Mouse (Mus musculus): ENCODE results near the gene Frmd4b. TPM values are rescaled to one million over a fixed set of nuclear protein-coding genes. Genes with fewer than 3 reads are reported as not detected.

The Frmd4b gene
- polyA plus RNA-seq (2014; fragmentation: Nextera tagmentation; extraction: Ambion mirVana): 16.6 and 17.6 TPM in 2 replicates

GRCm38 (mm10) chr6:97617266-97617743 lies at the start of gene Frmd4b:
Gene Frmd4b (minus strand): TSS chr6:97617541.
- peak within 1 kb of the TSS; percentile 97 for H3K4me2 ChIP-seq (ENCODE audit: low read length)
- H3K27me3 ChIP-seq (ENCODE audit: control insufficient read depth, insufficient read depth, low read length): 0 out of 2 replicates have a peak, but pooled peaks cover 8% of the 10 kb centered on the region
- peak within 1 kb of the TSS; percentile 1 to 42; a peak in 3 of 4 replicates for H3K27ac ChIP-seq (replicated peaks in 1 of 2; ENCODE audit: control insufficient read depth in 1 of 2, insufficient read depth in 1 of 2, low read depth in 2 of 2, low read length in 2 of 2)
- peak within 1 kb of the TSS; percentile 55 to 66 for H3K4me3 ChIP-seq (ENCODE audit: control insufficient read depth in 1 of 2, insufficient read depth in 1 of 2, low read depth in 1 of 2, low read length in 2 of 2)
- no peaks in the 10 kb centered on the region for H3K36me3 ChIP-seq (ENCODE audit: control insufficient read depth, insufficient read depth, low read length)
- H3K9me3 ChIP-seq (ENCODE audit: control insufficient read depth, low read length): no peaks in the 10 kb centered on the region
- peaks cover 4 to 6% of the 10 kb centered on the region in 2 experiments; a peak in 2 of 4 replicates for H3K4me1 ChIP-seq (ENCODE audit: control insufficient read depth in 2 of 2, insufficient read depth in 2 of 2, low read length in 2 of 2)
- H3K9ac ChIP-seq (ENCODE audit: low read length): peak within 1 kb of the TSS; percentile 57
- WGBS: 1% methylated on average over 41 of the region's 42 CpGs
- peak; percentile 76 for ATAC-seq (ENCODE audit: insufficient number of reproducible peaks, insufficient read depth, low FRiP score, low read depth)

- no peak overlapping the region for H3K4me3 ChIP-seq (ENCODE audit: control insufficient read depth in 1 of 2, insufficient read depth in 1 of 2, low read depth in 1 of 2, low read length in 2 of 2)
- 39% methylated on average over 2 of the region's 2 CpGs for WGBS
- no peak overlapping the region for H3K9ac ChIP-seq (ENCODE audit: low read length)
- H3K9me3 ChIP-seq (ENCODE audit: control insufficient read depth, low read length): no peaks in the 10 kb centered on the region
- no peak for ATAC-seq (ENCODE audit: insufficient number of reproducible peaks, insufficient read depth, low FRiP score, low read depth)
- no peaks in the 10 kb centered on the region for H3K36me3 ChIP-seq (ENCODE audit: control insufficient read depth, insufficient read depth, low read length)
- no peak overlapping the region for H3K4me2 ChIP-seq (ENCODE audit: low read length)
- H3K27ac ChIP-seq (replicated peaks in 1 of 2; ENCODE audit: control insufficient read depth in 1 of 2, insufficient read depth in 1 of 2, low read depth in 2 of 2, low read length in 2 of 2): no peak overlapping the region
- H3K27me3 ChIP-seq (ENCODE audit: control insufficient read depth, insufficient read depth, low read length): no peaks in the 10 kb centered on the region
- no peaks in the 10 kb centered on the region for H3K4me1 ChIP-seq (ENCODE audit: control insufficient read depth in 2 of 2, insufficient read depth in 2 of 2, low read length in 2 of 2)
Observed at GRCm38 (mm10) chr6:97666417-97666816, 49.1 kb upstream of the Frmd4b start.

DNA sequence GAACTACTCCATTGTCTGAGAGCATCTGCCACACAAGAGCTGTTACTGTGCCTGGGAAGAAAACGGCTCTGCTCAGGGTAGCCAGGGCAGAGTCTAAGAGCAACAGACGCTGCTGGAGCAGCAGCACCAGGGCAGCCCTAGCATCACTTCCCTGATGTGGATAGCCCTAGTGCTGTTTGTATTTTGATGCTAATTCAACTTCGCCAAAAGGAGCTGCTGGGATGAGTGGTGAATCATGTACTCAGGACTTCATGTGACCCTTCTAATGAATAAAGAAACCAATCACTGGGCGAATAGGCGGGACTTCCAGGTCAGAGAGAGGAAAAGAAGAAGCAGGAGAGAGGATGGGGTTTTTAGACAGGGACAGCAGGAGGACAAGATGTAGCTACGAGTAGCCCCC lies 41.6 kb upstream of the Frmd4b start:
- no peaks in the 10 kb centered on the region for H3K4me1 ChIP-seq (ENCODE audit: control insufficient read depth in 2 of 2, insufficient read depth in 2 of 2, low read length in 2 of 2)
- H3K9ac ChIP-seq (ENCODE audit: low read length): no peak overlapping the region
- H3K27me3 ChIP-seq (ENCODE audit: control insufficient read depth, insufficient read depth, low read length): no peaks in the 10 kb centered on the region
- ATAC-seq (ENCODE audit: insufficient number of reproducible peaks, insufficient read depth, low FRiP score, low read depth): no peak
- H3K27ac ChIP-seq (replicated peaks in 1 of 2; ENCODE audit: control insufficient read depth in 1 of 2, insufficient read depth in 1 of 2, low read depth in 2 of 2, low read length in 2 of 2): no peak overlapping the region
- 77% methylated on average over 6 of the region's 6 CpGs for WGBS
- no peak overlapping the region for H3K4me3 ChIP-seq (ENCODE audit: control insufficient read depth in 1 of 2, insufficient read depth in 1 of 2, low read depth in 1 of 2, low read length in 2 of 2)
- 0 out of 2 replicates have a peak, but pooled peaks cover 4% of the 10 kb centered on the region for H3K9me3 ChIP-seq (ENCODE audit: control insufficient read depth, low read length)
- no peaks in the 10 kb centered on the region for H3K36me3 ChIP-seq (ENCODE audit: control insufficient read depth, insufficient read depth, low read length)
- no peak overlapping the region for H3K4me2 ChIP-seq (ENCODE audit: low read length)

DNA sequence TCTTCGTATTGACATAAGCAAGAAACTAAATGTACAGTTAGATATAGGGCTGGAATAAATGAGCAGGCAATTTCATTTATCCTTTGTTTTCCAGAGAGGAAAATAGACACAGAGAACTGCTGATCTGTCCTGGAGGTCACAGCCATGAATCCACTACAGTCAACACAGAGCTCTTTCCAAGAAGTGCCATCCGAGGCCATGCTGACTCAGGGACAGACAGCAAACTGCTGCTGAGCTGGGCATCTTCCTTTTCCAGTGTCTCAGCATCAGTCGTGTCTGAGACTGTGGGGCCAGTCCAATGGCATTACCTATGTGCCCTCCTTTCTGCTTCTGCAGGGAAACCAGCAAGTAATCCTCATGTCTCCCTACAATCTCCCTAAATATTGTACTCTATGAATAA lies 38.6 kb upstream of the Frmd4b start:
- no peak overlapping the region for H3K27ac ChIP-seq (replicated peaks in 1 of 2; ENCODE audit: control insufficient read depth in 1 of 2, insufficient read depth in 1 of 2, low read depth in 2 of 2, low read length in 2 of 2)
- no peaks in the 10 kb centered on the region for H3K4me1 ChIP-seq (ENCODE audit: control insufficient read depth in 2 of 2, insufficient read depth in 2 of 2, low read length in 2 of 2)
- H3K36me3 ChIP-seq (ENCODE audit: control insufficient read depth, insufficient read depth, low read length): no peaks in the 10 kb centered on the region
- H3K9ac ChIP-seq (ENCODE audit: low read length): no peak overlapping the region
- 0 out of 2 replicates have a peak, but pooled peaks cover 4% of the 10 kb centered on the region for H3K9me3 ChIP-seq (ENCODE audit: control insufficient read depth, low read length)
- no peak overlapping the region for H3K4me2 ChIP-seq (ENCODE audit: low read length)
- no peaks in the 10 kb centered on the region for H3K27me3 ChIP-seq (ENCODE audit: control insufficient read depth, insufficient read depth, low read length)
- WGBS: 70% methylated on average over 3 of the region's 3 CpGs
- no peak overlapping the region for H3K4me3 ChIP-seq (ENCODE audit: control insufficient read depth in 1 of 2, insufficient read depth in 1 of 2, low read depth in 1 of 2, low read length in 2 of 2)
- no peak for ATAC-seq (ENCODE audit: insufficient number of reproducible peaks, insufficient read depth, low FRiP score, low read depth)

DNA sequence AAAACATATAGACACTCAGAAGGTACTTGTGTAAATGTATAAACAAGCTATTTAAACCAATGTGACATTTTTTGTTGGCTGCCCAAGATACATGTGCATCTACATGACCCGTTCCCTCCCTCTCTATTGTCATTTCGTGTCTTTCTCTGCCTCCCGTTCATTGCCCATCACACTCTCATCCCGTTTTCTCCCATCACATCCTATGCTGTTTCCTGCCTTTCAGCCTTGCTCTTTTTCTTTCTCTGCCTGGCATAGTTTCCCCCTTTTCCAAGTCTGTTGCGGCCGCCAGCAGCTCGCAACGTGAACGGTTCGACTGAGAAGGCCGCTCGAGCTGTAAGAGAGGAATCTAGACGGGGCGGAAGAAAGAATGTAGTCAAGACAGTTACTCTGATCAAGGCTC lies 30.2 kb upstream of the Frmd4b start:
- H3K9me3 ChIP-seq (ENCODE audit: control insufficient read depth, low read length): no peaks in the 10 kb centered on the region
- no peaks in the 10 kb centered on the region for H3K36me3 ChIP-seq (ENCODE audit: control insufficient read depth, insufficient read depth, low read length)
- 94% methylated on average over 14 of the region's 14 CpGs for WGBS
- H3K9ac ChIP-seq (ENCODE audit: low read length): no peak overlapping the region
- no peak overlapping the region for H3K27ac ChIP-seq (replicated peaks in 1 of 2; ENCODE audit: control insufficient read depth in 1 of 2, insufficient read depth in 1 of 2, low read depth in 2 of 2, low read length in 2 of 2)
- no peak overlapping the region for H3K4me2 ChIP-seq (ENCODE audit: low read length)
- H3K4me1 ChIP-seq (ENCODE audit: control insufficient read depth in 2 of 2, insufficient read depth in 2 of 2, low read length in 2 of 2): no peaks in the 10 kb centered on the region
- H3K27me3 ChIP-seq (ENCODE audit: control insufficient read depth, insufficient read depth, low read length): no peaks in the 10 kb centered on the region
- no peak overlapping the region for H3K4me3 ChIP-seq (ENCODE audit: control insufficient read depth in 1 of 2, insufficient read depth in 1 of 2, low read depth in 1 of 2, low read length in 2 of 2)
- no peak for ATAC-seq (ENCODE audit: insufficient number of reproducible peaks, insufficient read depth, low FRiP score, low read depth)

- WGBS: 63% methylated on average over 9 of the region's 9 CpGs
- H3K4me3 ChIP-seq (ENCODE audit: control insufficient read depth in 1 of 2, insufficient read depth in 1 of 2, low read depth in 1 of 2, low read length in 2 of 2): no peak overlapping the region
- no peak overlapping the region for H3K9ac ChIP-seq (ENCODE audit: low read length)
- H3K36me3 ChIP-seq (ENCODE audit: control insufficient read depth, insufficient read depth, low read length): no peaks in the 10 kb centered on the region
- H3K4me2 ChIP-seq (ENCODE audit: low read length): no peak overlapping the region
- ATAC-seq (ENCODE audit: insufficient number of reproducible peaks, insufficient read depth, low FRiP score, low read depth): no peak
- H3K4me1 ChIP-seq (ENCODE audit: control insufficient read depth in 2 of 2, insufficient read depth in 2 of 2, low read length in 2 of 2): no peaks in the 10 kb centered on the region
- H3K27me3 ChIP-seq (ENCODE audit: control insufficient read depth, insufficient read depth, low read length): no peaks in the 10 kb centered on the region
- H3K9me3 ChIP-seq (ENCODE audit: control insufficient read depth, low read length): no peaks in the 10 kb centered on the region
- no peak overlapping the region for H3K27ac ChIP-seq (replicated peaks in 1 of 2; ENCODE audit: control insufficient read depth in 1 of 2, insufficient read depth in 1 of 2, low read depth in 2 of 2, low read length in 2 of 2)
Observed at GRCm38 (mm10) chr6:97623330-97623729, 6.0 kb upstream of the Frmd4b start.

GRCm38 (mm10) chr6:97622236-97622635 lies 4.9 kb upstream of the Frmd4b start:
- Histone ChIP-seq H3K27ac (replicated peaks in 1 of 2; ENCODE audit: control insufficient read depth in 1 of 2, insufficient read depth in 1 of 2, low read depth in 2 of 2, low read length in 2 of 2) (no peak overlapping the region), H3K9me3 (ENCODE audit: control insufficient read depth, low read length) (no peaks in the 10 kb centered on the region), H3K36me3 (ENCODE audit: control insufficient read depth, insufficient read depth, low read length) (no peaks in the 10 kb centered on the region), H3K9ac (ENCODE audit: low read length) (no peak overlapping the region), H3K27me3 (ENCODE audit: control insufficient read depth, insufficient read depth, low read length) (no peaks in the 10 kb centered on the region), H3K4me1 (ENCODE audit: control insufficient read depth in 2 of 2, insufficient read depth in 2 of 2, low read length in 2 of 2) (0 out of 4 replicates have a peak, but pooled peaks cover 0 to 4% of the 10 kb centered on the region in 2 experiments), H3K4me3 (ENCODE audit: control insufficient read depth in 1 of 2, insufficient read depth in 1 of 2, low read depth in 1 of 2, low read length in 2 of 2) (no peak overlapping the region), H3K4me2 (ENCODE audit: low read length) (no peak overlapping the region)
- WGBS: 51% methylated on average over 5 of the region's 5 CpGs
- ATAC-seq (ENCODE audit: insufficient number of reproducible peaks, insufficient read depth, low FRiP score, low read depth): no peak

DNA sequence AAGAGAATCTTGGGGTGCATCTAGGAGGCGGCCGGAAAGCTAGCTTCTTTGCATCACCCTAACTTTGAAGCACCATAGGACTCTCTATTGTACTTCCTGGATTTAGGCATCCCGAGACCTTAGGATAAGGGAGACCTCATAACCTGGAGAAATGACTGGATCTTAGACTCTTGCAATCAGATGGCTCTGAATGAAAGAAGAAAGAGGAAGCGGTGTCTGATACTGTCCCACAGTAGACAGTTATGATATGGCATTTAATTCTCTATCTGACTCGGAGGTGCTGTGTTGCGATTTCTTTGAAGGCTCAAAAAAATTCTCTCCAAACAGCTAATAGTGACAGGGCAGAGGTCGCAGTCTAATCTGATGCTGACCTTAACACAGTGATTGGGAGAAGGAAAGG lies 433 bp upstream of the Frmd4b start:
- H3K4me3 ChIP-seq (ENCODE audit: control insufficient read depth in 1 of 2, insufficient read depth in 1 of 2, low read depth in 1 of 2, low read length in 2 of 2): peak overlapping the region; percentile 55 to 66
- H3K9me3 ChIP-seq (ENCODE audit: control insufficient read depth, low read length): no peaks in the 10 kb centered on the region
- H3K9ac ChIP-seq (ENCODE audit: low read length): peak overlapping the region; percentile 57
- WGBS: 28% methylated on average over 7 of the region's 7 CpGs
- no peaks in the 10 kb centered on the region for H3K36me3 ChIP-seq (ENCODE audit: control insufficient read depth, insufficient read depth, low read length)
- no peak for ATAC-seq (ENCODE audit: insufficient number of reproducible peaks, insufficient read depth, low FRiP score, low read depth)
- H3K27me3 ChIP-seq (ENCODE audit: control insufficient read depth, insufficient read depth, low read length): 0 out of 2 replicates have a peak, but pooled peaks cover 8% of the 10 kb centered on the region
- H3K27ac ChIP-seq (replicated peaks in 1 of 2; ENCODE audit: control insufficient read depth in 1 of 2, insufficient read depth in 1 of 2, low read depth in 2 of 2, low read length in 2 of 2): no peak overlapping the region
- peak overlapping the region; percentile 97 for H3K4me2 ChIP-seq (ENCODE audit: low read length)
- H3K4me1 ChIP-seq (ENCODE audit: control insufficient read depth in 2 of 2, insufficient read depth in 2 of 2, low read length in 2 of 2): peaks cover 4 to 6% of the 10 kb centered on the region in 2 experiments; a peak in 2 of 4 replicates
